Mouse (Mus musculus) retina, postnatal 1 day (tissue): ENCODE results near the gene Arid1b.
A peak's percentile ranks its signal among the peaks of the same experiment; 100 is the strongest.

Experiments used
- DNase-seq: peaks from one replicate; pipeline ENCODE4 v3.0.0-alpha.2; 2012

The Arid1b gene

GRCm38 (mm10) chr17:5217852-5218845 lies 224.0 kb downstream of the Arid1b start:
- DNase-seq: peak; percentile 69

GRCm38 (mm10) chr17:5218955-5219557 lies 224.9 kb downstream of the Arid1b start:
- DNase-seq: no peak

GRCm38 (mm10) chr17:5221041-5221440 lies 226.9 kb downstream of the Arid1b start:
- DNase-seq: peak; percentile 42

GRCm38 (mm10) chr17:5221558-5221957 lies 227.4 kb downstream of the Arid1b start:
- DNase-seq: no peak

GRCm38 (mm10) chr17:5222827-5223226 lies 228.7 kb downstream of the Arid1b start:
- no peak for DNase-seq

- no peak for DNase-seq
Measured at GRCm38 (mm10) chr17:5224932-5225331, 230.8 kb downstream of the Arid1b start.

- DNase-seq: no peak
Measured at GRCm38 (mm10) chr17:5227136-5227535, 233.0 kb downstream of the Arid1b start.

GRCm38 (mm10) chr17:5227950-5228615 lies 234.0 kb downstream of the Arid1b start:
- peak; percentile 67 for DNase-seq

- no peak for DNase-seq
Measured at GRCm38 (mm10) chr17:5228616-5229250, 234.6 kb downstream of the Arid1b start.

- no peak for DNase-seq
Measured at GRCm38 (mm10) chr17:5230063-5230462, 235.9 kb downstream of the Arid1b start.

- DNase-seq: no peak
Measured at GRCm38 (mm10) chr17:5232180-5232579, 238.0 kb downstream of the Arid1b start.

- no peak for DNase-seq
Measured at GRCm38 (mm10) chr17:5233991-5234390, 239.9 kb downstream of the Arid1b start.

- DNase-seq: no peak
Measured at GRCm38 (mm10) chr17:5235057-5235456, 240.9 kb downstream of the Arid1b start.

- DNase-seq: no peak
Measured at GRCm38 (mm10) chr17:5237765-5238164, 243.6 kb downstream of the Arid1b start.

GRCm38 (mm10) chr17:5238387-5239245 lies 244.5 kb downstream of the Arid1b start:
- peak; percentile 47 for DNase-seq

- no peak for DNase-seq
Measured at GRCm38 (mm10) chr17:5244526-5244925, 250.4 kb downstream of the Arid1b start.

- no peak for DNase-seq
Measured at GRCm38 (mm10) chr17:5246688-5247087, 252.6 kb downstream of the Arid1b start.

GRCm38 (mm10) chr17:5247247-5247646 lies 253.1 kb downstream of the Arid1b start:
- DNase-seq: no peak

- no peak for DNase-seq
Measured at GRCm38 (mm10) chr17:5247737-5248136, 253.6 kb downstream of the Arid1b start.

GRCm38 (mm10) chr17:5248957-5249656 lies 255.0 kb downstream of the Arid1b start:
- no peak for DNase-seq

- no peak for DNase-seq
Measured at GRCm38 (mm10) chr17:5249681-5250180, 255.6 kb downstream of the Arid1b start.
